Mouse (Mus musculus): ENCODE results near the gene Kif5c. TPM values are rescaled to one million over a fixed set of nuclear protein-coding genes. Genes with fewer than 3 reads are reported as not detected.

Gene Kif5c
- polyA plus RNA-seq, 1 experiment = 0.65 TPM

- Histone ChIP-seq H3K36me3 (ENCODE audit: control insufficient read depth, insufficient read depth, low read length) (no peaks in the 10 kb centered on the region), H3K27me3 (ENCODE audit: control insufficient read depth, insufficient read depth, low read length) (no peaks in the 10 kb centered on the region), H3K4me1 (ENCODE audit: control insufficient read depth, insufficient read depth, insufficient read length, low read length) (no peaks in the 10 kb centered on the region), H3K4me3 (ENCODE audit: low read depth, low read length) (no peak overlapping the region), H3K27ac (ENCODE audit: insufficient read depth, low read depth, low read length) (no peak overlapping the region)
- WGBS = 66% methylated on average over 8 of the region's 8 CpGs
- TF ChIP-seq CTCF (IDR thresholded peaks at IDR 0.05; ENCODE audit: extremely low read depth, insufficient read length, insufficient replicate concordance, low read depth, low read length) (no peak), POLR2A (IDR thresholded peaks at IDR 0.05; ENCODE audit: low read depth, low read length) (no peak)
Measured at GRCm38 (mm10) chr2:49718935-49719850, 100.1 kb downstream of the Kif5c start.

- Histone ChIP-seq H3K27ac (ENCODE audit: insufficient read depth, low read depth, low read length) (no peak overlapping the region), H3K4me3 (ENCODE audit: low read depth, low read length) (no peak overlapping the region), H3K4me1 (ENCODE audit: control insufficient read depth, insufficient read depth, insufficient read length, low read length) (no peaks in the 10 kb centered on the region), H3K27me3 (ENCODE audit: control insufficient read depth, insufficient read depth, low read length) (no peaks in the 10 kb centered on the region), H3K36me3 (ENCODE audit: control insufficient read depth, insufficient read depth, low read length) (no peaks in the 10 kb centered on the region)
- 6% methylated on average over 6 of the region's 6 CpGs for WGBS
- no peak for TF ChIP-seq POLR2A (IDR thresholded peaks at IDR 0.05; ENCODE audit: low read depth, low read length)
- no peak for TF ChIP-seq CTCF (IDR thresholded peaks at IDR 0.05; ENCODE audit: extremely low read depth, insufficient read length, insufficient replicate concordance, low read depth, low read length)
Measured at GRCm38 (mm10) chr2:49719854-49720253, 100.8 kb downstream of the Kif5c start.

GRCm38 (mm10) chr2:49720343-49720742, 101.2 kb downstream of the Kif5c start:
- H3K27me3 ChIP-seq (ENCODE audit: control insufficient read depth, insufficient read depth, low read length) = no peaks in the 10 kb centered on the region
- TF ChIP-seq CTCF (IDR thresholded peaks at IDR 0.05; ENCODE audit: extremely low read depth, insufficient read length, insufficient replicate concordance, low read depth, low read length) (no peak), POLR2A (IDR thresholded peaks at IDR 0.05; ENCODE audit: low read depth, low read length) (no peak)
- no peaks in the 10 kb centered on the region for H3K4me1 ChIP-seq (ENCODE audit: control insufficient read depth, insufficient read depth, insufficient read length, low read length)
- H3K36me3 ChIP-seq (ENCODE audit: control insufficient read depth, insufficient read depth, low read length) = no peaks in the 10 kb centered on the region
- no peak overlapping the region for H3K27ac ChIP-seq (ENCODE audit: insufficient read depth, low read depth, low read length)
- WGBS = 29% methylated on average over 9 of the region's 9 CpGs
- H3K4me3 ChIP-seq (ENCODE audit: low read depth, low read length) = no peak overlapping the region

- Histone ChIP-seq H3K4me3 (ENCODE audit: low read depth, low read length) (no peak overlapping the region), H3K27me3 (ENCODE audit: control insufficient read depth, insufficient read depth, low read length) (no peaks in the 10 kb centered on the region), H3K27ac (ENCODE audit: insufficient read depth, low read depth, low read length) (no peak overlapping the region), H3K4me1 (ENCODE audit: control insufficient read depth, insufficient read depth, insufficient read length, low read length) (no peaks in the 10 kb centered on the region), H3K36me3 (ENCODE audit: control insufficient read depth, insufficient read depth, low read length) (no peaks in the 10 kb centered on the region)
- 67% methylated on average over 9 of the region's 9 CpGs for WGBS
- no peak for TF ChIP-seq POLR2A (IDR thresholded peaks at IDR 0.05; ENCODE audit: low read depth, low read length)
- no peak for TF ChIP-seq CTCF (IDR thresholded peaks at IDR 0.05; ENCODE audit: extremely low read depth, insufficient read length, insufficient replicate concordance, low read depth, low read length)
Measured at GRCm38 (mm10) chr2:49722331-49722730, 103.2 kb downstream of the Kif5c start.

GRCm38 (mm10) chr2:49722983-49723382, 103.9 kb downstream of the Kif5c start:
- Histone ChIP-seq H3K4me3 (ENCODE audit: low read depth, low read length) (no peak overlapping the region), H3K4me1 (ENCODE audit: control insufficient read depth, insufficient read depth, insufficient read length, low read length) (no peaks in the 10 kb centered on the region), H3K36me3 (ENCODE audit: control insufficient read depth, insufficient read depth, low read length) (no peaks in the 10 kb centered on the region), H3K27me3 (ENCODE audit: control insufficient read depth, insufficient read depth, low read length) (no peaks in the 10 kb centered on the region), H3K27ac (ENCODE audit: insufficient read depth, low read depth, low read length) (no peak overlapping the region)
- WGBS = 57% methylated on average over 13 of the region's 13 CpGs
- TF ChIP-seq POLR2A (IDR thresholded peaks at IDR 0.05; ENCODE audit: low read depth, low read length) (no peak), CTCF (IDR thresholded peaks at IDR 0.05; ENCODE audit: extremely low read depth, insufficient read length, insufficient replicate concordance, low read depth, low read length) (no peak)

GRCm38 (mm10) chr2:49726672-49727071, 107.6 kb downstream of the Kif5c start:
- 85% methylated on average over 11 of the region's 11 CpGs for WGBS
- H3K4me1 ChIP-seq (ENCODE audit: control insufficient read depth, insufficient read depth, insufficient read length, low read length) = no peaks in the 10 kb centered on the region
- no peak overlapping the region for H3K27ac ChIP-seq (ENCODE audit: insufficient read depth, low read depth, low read length)
- no peaks in the 10 kb centered on the region for H3K27me3 ChIP-seq (ENCODE audit: control insufficient read depth, insufficient read depth, low read length)
- TF ChIP-seq CTCF (IDR thresholded peaks at IDR 0.05; ENCODE audit: extremely low read depth, insufficient read length, insufficient replicate concordance, low read depth, low read length) = no peak
- TF ChIP-seq POLR2A (IDR thresholded peaks at IDR 0.05; ENCODE audit: low read depth, low read length) = no peak
- no peaks in the 10 kb centered on the region for H3K36me3 ChIP-seq (ENCODE audit: control insufficient read depth, insufficient read depth, low read length)
- H3K4me3 ChIP-seq (ENCODE audit: low read depth, low read length) = no peak overlapping the region

- TF ChIP-seq CTCF (IDR thresholded peaks at IDR 0.05; ENCODE audit: extremely low read depth, insufficient read length, insufficient replicate concordance, low read depth, low read length) = peak; percentile 75; the same call in 1 of the 2 replicates
- TF ChIP-seq POLR2A (IDR thresholded peaks at IDR 0.05; ENCODE audit: low read depth, low read length) = no peak
- Histone ChIP-seq H3K27ac (ENCODE audit: insufficient read depth, low read depth, low read length) (no peak overlapping the region), H3K36me3 (ENCODE audit: control insufficient read depth, insufficient read depth, low read length) (no peaks in the 10 kb centered on the region), H3K4me3 (ENCODE audit: low read depth, low read length) (no peak overlapping the region), H3K27me3 (ENCODE audit: control insufficient read depth, insufficient read depth, low read length) (no peaks in the 10 kb centered on the region), H3K4me1 (ENCODE audit: control insufficient read depth, insufficient read depth, insufficient read length, low read length) (no peaks in the 10 kb centered on the region)
- WGBS = 4% methylated on average over 7 of the region's 7 CpGs
Measured at GRCm38 (mm10) chr2:49727199-49727598, 108.1 kb downstream of the Kif5c start.
